Mouse (Mus musculus) thymus, postnatal 10 days (tissue): ENCODE measurements around the gene Arhgap9.
"Not testable (repeated sequence)": the region's sequence is repeated elsewhere in the genome, so short reads cannot be mapped to it uniquely, and the experiment has no call there.

ENCODE experiments used
- DNase-seq, 2 experiments: peaks; one replicate each; pipeline ENCODE4 v3.0.0; 2021; ENCODE audit warnings: low spot score in 2 of 2

Arhgap9 gene

GRCm38 (mm10) chr10:127291881-127292638 is 29.7 kb upstream of the Arhgap9 start:
- DNase-seq = no peak

GRCm38 (mm10) chr10:127292987-127293538 is 28.7 kb upstream of the Arhgap9 start:
- no peak for DNase-seq

- no peak for DNase-seq
Observed at GRCm38 (mm10) chr10:127293590-127294113, 28.1 kb upstream of the Arhgap9 start.

- no peak for DNase-seq
Observed at GRCm38 (mm10) chr10:127294895-127295510, 26.8 kb upstream of the Arhgap9 start.

- DNase-seq = no peak
Observed at GRCm38 (mm10) chr10:127295986-127296794, 25.6 kb upstream of the Arhgap9 start.

- DNase-seq = no peak
Observed at GRCm38 (mm10) chr10:127297015-127297871, 24.5 kb upstream of the Arhgap9 start.

GRCm38 (mm10) chr10:127300361-127300760 is 21.4 kb upstream of the Arhgap9 start:
- no peak for DNase-seq

- DNase-seq = no peak
Observed at GRCm38 (mm10) chr10:127303136-127303535, 18.6 kb upstream of the Arhgap9 start.

GRCm38 (mm10) chr10:127309167-127309566 is 12.6 kb upstream of the Arhgap9 start:
- not testable (repeated sequence) for DNase-seq

GRCm38 (mm10) chr10:127310523-127311475 is 11.0 kb upstream of the Arhgap9 start:
- no peak for DNase-seq

GRCm38 (mm10) chr10:127311476-127312355 is 10.0 kb upstream of the Arhgap9 start, which contains the start of gene Mars:
Mars (minus strand) TSS chr10:127311786.
- peak; percentile 88 to 89 for DNase-seq

GRCm38 (mm10) chr10:127312356-127312676 is 9.4 kb upstream of the Arhgap9 start:
- DNase-seq = peak; percentile 81 to 87

- no peak for DNase-seq
Observed at GRCm38 (mm10) chr10:127312858-127313257, 8.9 kb upstream of the Arhgap9 start.

- not testable (repeated sequence) for DNase-seq
Observed at GRCm38 (mm10) chr10:127313516-127313915, 8.2 kb upstream of the Arhgap9 start.

- DNase-seq = not testable (repeated sequence)
Observed at GRCm38 (mm10) chr10:127314950-127315349, 6.8 kb upstream of the Arhgap9 start.

- no peak for DNase-seq
Observed at GRCm38 (mm10) chr10:127317277-127317676, 4.5 kb upstream of the Arhgap9 start.

GRCm38 (mm10) chr10:127318009-127318408 is 3.8 kb upstream of the Arhgap9 start:
- DNase-seq = no peak

- no peak for DNase-seq
Observed at GRCm38 (mm10) chr10:127319969-127320368, 1.8 kb upstream of the Arhgap9 start.

GRCm38 (mm10) chr10:127322178-127322577 is 414 bp downstream of the Arhgap9 start:
- DNase-seq = no peak
